Mouse (Mus musculus) MEL (cell line): Measurements from ENCODE around the gene Akirin2.

Experiments
- CTCF ChIP-seq, 3 experiments: IDR thresholded peaks in 2 of 3; conservative IDR thresholded peaks in 1 of 3; 2 replicates each; pipeline ENCODE4 v1.5.1; 2011 to 2012; ENCODE audit warnings: low read length in 3 of 3, low read depth in 2 of 3, mild to moderate bottlenecking in 2 of 3, improper control_type of control experiment in 1 of 3, inconsistent platforms in 1 of 3, mixed read lengths in 1 of 3, moderate library complexity in 1 of 3; ENCODE audit not compliant: control insufficient read depth in 1 of 3, insufficient read depth in 1 of 3, poor library complexity in 1 of 3, severe bottlenecking in 1 of 3
- POLR2A ChIP-seq, 2 experiments: IDR thresholded peaks; 2 replicates each; pipeline ENCODE4 v1.6.1; 2011 to 2012; ENCODE audit warnings: low read length in 2 of 2, mild to moderate bottlenecking in 2 of 2, control low read depth in 1 of 2, improper control_type of control experiment in 1 of 2, low read depth in 1 of 2, moderate library complexity in 1 of 2; ENCODE audit not compliant: control insufficient read depth in 1 of 2, insufficient read depth in 1 of 2, poor library complexity in 1 of 2
- ZNF384 ChIP-seq: IDR thresholded peaks from 2 replicates; pipeline ENCODE4 v1.6.1; 2012; ENCODE audit warnings: low read depth, mild to moderate bottlenecking, inconsistent platforms, low read length, improper control_type of control experiment

DNA sequence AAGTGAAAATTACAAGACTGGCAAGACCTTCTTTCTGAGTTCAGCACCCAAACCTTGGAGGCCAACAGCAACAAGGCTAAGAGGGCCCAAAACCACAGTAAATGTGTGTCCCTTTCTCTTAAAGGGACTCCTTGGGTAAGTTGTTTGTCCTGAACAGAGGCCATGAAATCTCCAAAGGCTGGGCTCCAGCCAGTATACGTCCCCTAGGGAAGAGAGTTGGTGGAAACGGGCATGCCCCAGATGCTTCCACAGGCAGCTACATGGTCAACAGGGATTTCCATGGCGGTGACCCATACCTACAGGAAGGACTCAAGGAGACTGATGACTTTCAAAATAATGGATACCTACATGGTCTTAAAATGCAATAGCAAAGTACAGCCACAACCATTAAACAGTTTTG, 32.7 kb downstream of the Akirin2 start:
- no peak for TF ChIP-seq ZNF384
- no peak for TF ChIP-seq CTCF (IDR thresholded peaks at IDR 0.05 in 2 of 3, conservative IDR thresholded peaks at IDR 0.05 in 1 of 3; ENCODE audit: control insufficient read depth in 1 of 3, insufficient read depth in 1 of 3, low read depth in 2 of 3, low read length in 3 of 3, poor library complexity in 1 of 3, severe bottlenecking in 1 of 3)
- no peak for TF ChIP-seq POLR2A (IDR thresholded peaks at IDR 0.05; ENCODE audit: control insufficient read depth in 1 of 2, insufficient read depth in 1 of 2, low read depth in 1 of 2, low read length in 2 of 2, poor library complexity in 1 of 2)
